Mouse (Mus musculus): ENCODE results near the gene Ltk. TPM values are rescaled to one million over a fixed set of nuclear protein-coding genes. Genes with fewer than 3 reads are reported as not detected.

The Ltk gene
- polyA plus RNA-seq (2014; fragmentation: Illumina TruSeq; extraction: RNeasy Lipid Tissue Mini Kit (QIAGEN cat#74804); ENCODE audit: low read depth, low replicate concordance), result not detected

GRCm38 (mm10) chr2:119760251-119760650 is at the start of gene Ltk:
TSS of gene Ltk (minus strand) at chr2:119760431.

GRCm38 (mm10) chr2:119797279-119797783 is 37.1 kb upstream of the Ltk start, which contains the start of gene Tyro3:
TSS of gene Tyro3 (plus strand) at chr2:119797733.

GRCm38 (mm10) chr2:119787206-119787883 is 27.1 kb upstream of the Ltk start, which contains the start of gene Rpap1:
TSS of gene Rpap1 (minus strand) at chr2:119787537.

GRCm38 (mm10) chr2:119741581-119742411 is 18.4 kb downstream of the Ltk start, which contains the start of gene Itpka:
TSS of gene Itpka (plus strand) at chr2:119742337.

Other genes starting within 250 kb of the Ltk start
- 1.0 TPM for gene Exd1, start 212.8 kb downstream of the Ltk start, polyA plus RNA-seq (2014; fragmentation: Illumina TruSeq; extraction: RNeasy Lipid Tissue Mini Kit (QIAGEN cat#74804); ENCODE audit: low read depth, low replicate concordance)
- 454 TPM for gene Chp1, start 212.7 kb downstream of the Ltk start, polyA plus RNA-seq (2014; fragmentation: Illumina TruSeq; extraction: RNeasy Lipid Tissue Mini Kit (QIAGEN cat#74804); ENCODE audit: low read depth, low replicate concordance)
- 11.4 TPM for gene Nusap1, start 142.1 kb downstream of the Ltk start, polyA plus RNA-seq (2014; fragmentation: Illumina TruSeq; extraction: RNeasy Lipid Tissue Mini Kit (QIAGEN cat#74804); ENCODE audit: low read depth, low replicate concordance)
- gene Oip5, start 142.0 kb downstream of the Ltk start, polyA plus RNA-seq (2014; fragmentation: Illumina TruSeq; extraction: RNeasy Lipid Tissue Mini Kit (QIAGEN cat#74804); ENCODE audit: low read depth, low replicate concordance), result 7.0 TPM
- gene Ndufaf1, start 97.6 kb downstream of the Ltk start, polyA plus RNA-seq (2014; fragmentation: Illumina TruSeq; extraction: RNeasy Lipid Tissue Mini Kit (QIAGEN cat#74804); ENCODE audit: low read depth, low replicate concordance), result 117 TPM
- gene Rtf1, start 85.4 kb downstream of the Ltk start, polyA plus RNA-seq (2014; fragmentation: Illumina TruSeq; extraction: RNeasy Lipid Tissue Mini Kit (QIAGEN cat#74804); ENCODE audit: low read depth, low replicate concordance), result 32.4 TPM
- not detected for gene Itpka, start 18.1 kb downstream of the Ltk start, polyA plus RNA-seq (2014; fragmentation: Illumina TruSeq; extraction: RNeasy Lipid Tissue Mini Kit (QIAGEN cat#74804); ENCODE audit: low read depth, low replicate concordance)
- gene Rpap1, start 27.1 kb upstream of the Ltk start, polyA plus RNA-seq (2014; fragmentation: Illumina TruSeq; extraction: RNeasy Lipid Tissue Mini Kit (QIAGEN cat#74804); ENCODE audit: low read depth, low replicate concordance), result 1.2 TPM
- 0.47 TPM for gene Tyro3, start 37.3 kb upstream of the Ltk start, polyA plus RNA-seq (2014; fragmentation: Illumina TruSeq; extraction: RNeasy Lipid Tissue Mini Kit (QIAGEN cat#74804); ENCODE audit: low read depth, low replicate concordance)
- 53.1 TPM for gene Mga, start 136.8 kb upstream of the Ltk start, polyA plus RNA-seq (2014; fragmentation: Illumina TruSeq; extraction: RNeasy Lipid Tissue Mini Kit (QIAGEN cat#74804); ENCODE audit: low read depth, low replicate concordance)
- gene Mapkbp1, start 212.3 kb upstream of the Ltk start, polyA plus RNA-seq (2014; fragmentation: Illumina TruSeq; extraction: RNeasy Lipid Tissue Mini Kit (QIAGEN cat#74804); ENCODE audit: low read depth, low replicate concordance), result 1.6 TPM

Data from adrenal gland, adult 10 weeks (tissue).